Mouse (Mus musculus): Measurements from ENCODE around the gene Rbfox2.

DNA sequence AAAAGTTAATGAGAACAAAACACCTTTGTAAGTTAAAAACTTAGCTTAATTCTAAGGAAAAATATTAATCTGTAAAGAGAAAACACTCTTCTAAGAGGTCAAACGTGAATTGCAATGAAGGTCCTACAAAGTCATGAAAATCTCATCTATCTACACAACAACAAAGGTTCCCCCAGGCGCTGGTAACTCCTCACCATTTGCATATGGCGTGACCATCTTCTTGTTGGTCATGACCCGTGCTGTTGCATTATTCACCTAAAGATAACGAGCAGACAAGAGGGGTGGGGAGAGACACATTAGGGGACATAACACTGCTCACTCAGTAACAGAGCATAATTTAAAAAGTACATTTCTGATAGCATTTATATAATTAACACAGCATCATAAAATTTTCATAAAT lies 204.1 kb downstream of the Rbfox2 start:
- TF ChIP-seq POLR2A (IDR thresholded peaks at IDR 0.05; ENCODE audit: borderline replicate concordance, low read depth, low read length) (no peak), CTCF (IDR thresholded peaks at IDR 0.05; ENCODE audit: low read depth, low read length) (no peak)

Data from bone marrow macrophage, adult 2 months (primary cell).